Mouse (Mus musculus) Muller cell, postnatal 12 days (primary cell): ENCODE data around the gene 1600014C23Rik.

ENCODE experiments used
- DNase-seq: peaks from one replicate; pipeline ENCODE4 v3.0.0-alpha.2; 2015; ENCODE audit errors: inconsistent ontology term

1600014C23Rik gene

DNA sequence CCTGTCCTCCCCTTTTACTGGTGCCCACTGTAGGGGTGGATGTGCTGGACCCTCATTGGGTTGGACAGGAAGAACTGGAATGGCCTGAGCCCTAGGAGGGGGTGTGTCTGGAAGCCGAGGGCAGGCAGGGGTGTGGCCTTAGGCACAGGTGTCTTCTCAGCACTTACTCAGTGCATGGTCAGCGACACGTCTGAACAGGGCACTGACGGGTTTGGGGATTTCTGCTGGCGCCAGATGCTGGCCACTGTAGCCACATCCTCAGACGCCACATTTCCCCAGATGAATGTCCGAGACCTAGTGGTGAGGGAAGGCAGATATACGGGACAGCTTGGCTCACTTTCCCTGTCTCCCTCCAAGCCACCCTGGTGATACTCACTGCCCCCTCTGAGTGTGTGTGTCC lies 18.4 kb upstream of the 1600014C23Rik start:
- DNase-seq, result no peak

DNA sequence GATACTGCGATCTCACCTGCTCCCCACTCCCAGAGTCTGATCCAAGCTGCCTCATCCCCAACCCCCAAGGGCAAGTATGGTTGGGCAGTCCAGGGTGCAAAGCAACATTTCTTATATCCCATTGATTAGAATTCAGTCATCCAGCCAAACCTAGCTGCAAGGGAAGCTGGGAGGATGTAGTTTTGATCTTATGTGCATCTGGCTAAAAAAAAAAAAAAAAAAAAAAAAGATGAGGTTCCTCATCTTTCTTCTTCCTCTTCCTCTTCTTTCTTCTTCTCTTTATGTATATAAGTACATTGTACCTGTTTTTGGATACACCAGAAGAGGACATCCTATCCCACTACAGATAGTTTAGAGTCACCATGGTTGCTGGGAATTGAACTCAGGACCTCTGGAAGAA lies 17.7 kb upstream of the 1600014C23Rik start:
- DNase-seq, result no peak

DNA sequence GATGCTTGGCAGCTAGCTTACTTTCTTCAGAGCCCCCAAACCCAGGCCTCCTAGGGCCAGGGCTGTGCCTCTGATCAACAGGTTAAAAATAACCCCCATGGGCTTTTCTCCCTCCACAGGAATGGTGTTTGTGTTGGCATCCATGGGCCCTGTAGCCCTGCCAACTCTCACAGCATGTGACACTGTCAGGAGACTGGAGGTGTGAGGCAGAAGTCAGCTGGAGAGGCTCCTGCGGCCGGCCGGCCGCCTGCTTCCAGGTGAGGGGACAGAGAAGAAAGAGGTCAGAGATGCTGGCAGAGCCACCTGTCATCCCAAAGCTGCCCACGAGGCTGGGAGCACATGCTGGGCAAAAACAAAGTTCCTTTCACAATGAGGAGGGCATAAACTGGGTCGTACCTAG lies 15.5 kb upstream of the 1600014C23Rik start:
- no peak for DNase-seq

- DNase-seq, result no peak
Measured at GRCm38 (mm10) chr17:45747858-45748785, 14.5 kb upstream of the 1600014C23Rik start.

DNA sequence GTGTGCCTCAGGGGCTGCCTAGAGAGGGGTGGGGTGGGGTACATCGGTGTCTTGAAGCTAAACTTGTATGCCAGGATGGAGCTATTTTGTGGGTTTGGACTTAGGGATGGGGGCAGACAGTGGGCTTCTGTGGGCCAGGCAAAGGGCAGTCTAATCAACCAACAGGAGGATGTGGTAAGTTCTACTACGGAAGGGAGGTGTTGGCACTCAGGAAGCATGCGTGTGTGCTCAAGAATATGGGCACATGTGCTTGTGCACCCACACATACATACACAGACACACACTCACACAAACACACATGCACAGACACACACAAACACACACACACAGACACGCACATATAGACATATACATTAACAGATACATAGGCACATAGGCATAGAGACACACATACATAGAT lies 13.6 kb upstream of the 1600014C23Rik start:
- no peak for DNase-seq

DNA sequence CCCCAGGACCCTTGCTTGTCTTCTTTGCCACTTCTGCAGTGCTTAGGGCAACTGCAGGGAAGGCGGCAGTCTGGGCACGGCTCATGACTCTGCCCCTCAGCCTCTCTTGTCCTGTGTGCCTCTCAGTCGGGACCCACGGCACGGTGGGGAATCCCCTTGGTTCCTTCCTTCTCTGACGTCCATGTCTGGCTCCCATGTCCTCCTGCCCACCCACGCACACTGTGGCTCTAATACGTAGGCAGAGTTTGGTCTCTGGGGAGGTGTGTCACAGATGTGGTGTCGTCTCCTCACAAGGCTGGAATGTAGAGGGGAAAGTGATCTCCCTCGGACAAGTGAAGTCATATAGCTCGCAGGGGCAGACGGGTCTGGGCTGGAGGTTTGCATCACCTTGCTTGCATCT lies 13.1 kb upstream of the 1600014C23Rik start:
- DNase-seq, result peak; percentile 51

- DNase-seq, result no peak
Measured at GRCm38 (mm10) chr17:45745629-45746028, 12.0 kb upstream of the 1600014C23Rik start.

DNA sequence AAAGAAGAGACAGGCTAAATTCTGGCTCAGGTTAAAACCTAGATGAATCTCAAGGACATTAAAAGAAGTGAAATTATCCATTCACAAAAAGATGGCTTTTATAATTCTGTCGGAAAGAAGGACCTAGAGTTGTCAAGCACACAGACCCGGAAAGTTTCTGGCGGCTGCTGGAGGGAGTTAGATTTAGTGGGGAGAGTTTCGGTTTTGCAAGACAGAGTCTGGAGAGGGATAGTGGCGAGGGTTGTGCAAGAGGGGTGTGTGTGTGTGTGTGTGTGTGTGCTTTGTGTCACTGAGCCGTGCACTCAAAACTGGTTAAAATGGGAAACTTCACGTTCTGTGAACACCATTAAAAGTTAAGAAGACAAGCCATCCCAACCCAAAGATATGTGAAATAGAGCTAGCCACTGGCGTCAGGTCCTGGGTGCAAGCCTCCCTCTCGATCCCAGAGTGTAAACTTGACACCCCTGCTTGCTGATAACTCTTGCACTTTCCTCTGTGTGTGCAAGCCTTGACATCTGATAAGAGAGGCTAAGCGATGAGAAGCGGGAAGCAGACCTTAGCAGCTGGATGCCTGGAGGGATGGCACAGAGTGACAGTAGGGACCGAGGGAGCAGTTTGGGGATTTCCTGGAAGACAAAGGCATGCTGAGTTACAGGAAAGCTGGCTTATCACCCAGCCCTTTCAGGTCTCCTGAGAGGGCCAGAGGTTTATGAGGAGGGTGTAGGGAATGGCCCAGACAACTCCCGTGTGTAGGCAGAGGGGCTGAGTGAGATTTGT lies 8.9 kb upstream of the 1600014C23Rik start:
- no peak for DNase-seq

GRCm38 (mm10) chr17:45737078-45737601 lies 3.5 kb upstream of the 1600014C23Rik start:
- DNase-seq, result no peak

GRCm38 (mm10) chr17:45736311-45737077 lies 2.9 kb upstream of the 1600014C23Rik start:
- DNase-seq, result peak; percentile 93

- DNase-seq, result peak; percentile 79
Measured at GRCm38 (mm10) chr17:45735382-45736310, 2.0 kb upstream of the 1600014C23Rik start.

- DNase-seq, result no peak
Measured at GRCm38 (mm10) chr17:45734881-45735280, 1.2 kb upstream of the 1600014C23Rik start.

DNA sequence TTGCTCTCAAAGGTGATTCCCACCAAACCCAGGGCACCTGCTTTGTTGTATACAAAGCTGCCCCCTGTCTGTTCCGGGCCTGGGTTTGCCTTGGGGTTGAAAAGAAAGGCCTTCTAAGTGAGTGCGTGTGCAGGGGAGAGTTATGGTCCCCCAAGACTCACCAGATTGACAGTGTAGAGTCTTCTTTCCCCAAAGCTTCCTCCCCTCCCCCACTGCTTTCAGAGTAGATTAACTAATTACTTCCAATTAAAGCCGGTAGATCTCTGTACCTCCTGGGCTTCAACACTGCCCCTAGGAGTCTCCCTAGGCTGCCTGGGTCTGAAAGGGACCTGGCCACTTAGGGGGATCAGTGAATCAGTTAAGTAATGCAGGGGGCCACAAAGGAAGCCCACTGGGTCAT lies 689 bp upstream of the 1600014C23Rik start:
- DNase-seq, result no peak

DNA sequence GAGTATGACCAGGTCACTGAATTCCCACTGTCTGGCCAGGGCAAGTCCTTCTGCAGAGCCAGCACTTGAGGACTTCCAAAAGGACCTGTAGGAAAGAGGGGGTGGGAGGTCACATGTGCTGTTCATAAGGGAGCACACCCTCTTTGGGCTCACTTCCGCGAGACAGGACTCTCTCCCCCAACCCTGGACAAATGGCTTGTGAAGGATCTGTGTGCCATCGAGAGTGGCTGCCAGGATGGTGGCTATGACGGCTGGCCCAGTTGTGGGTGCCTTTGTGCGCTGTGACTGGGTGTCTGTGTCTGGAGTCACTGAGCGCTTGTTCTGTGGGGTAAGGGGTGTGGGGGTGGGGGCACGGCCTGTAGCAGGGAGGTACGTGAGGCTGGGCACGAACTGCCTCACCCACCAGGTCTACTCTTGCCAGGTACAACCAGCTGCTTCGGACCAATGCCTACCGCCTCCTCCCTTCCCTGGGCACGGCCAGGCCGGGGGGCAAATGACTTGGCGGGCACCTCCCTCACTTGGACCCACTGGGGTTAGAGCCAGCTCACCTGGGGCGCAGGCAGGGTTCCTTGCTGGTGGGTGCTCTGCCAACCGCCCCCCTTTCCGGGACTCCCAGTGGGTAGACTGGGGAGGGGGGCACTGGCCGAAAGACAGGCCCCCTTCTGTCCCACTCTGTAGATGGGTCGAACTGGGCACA lies 458 bp downstream of the 1600014C23Rik start:
- DNase-seq, result peak; percentile 41

DNA sequence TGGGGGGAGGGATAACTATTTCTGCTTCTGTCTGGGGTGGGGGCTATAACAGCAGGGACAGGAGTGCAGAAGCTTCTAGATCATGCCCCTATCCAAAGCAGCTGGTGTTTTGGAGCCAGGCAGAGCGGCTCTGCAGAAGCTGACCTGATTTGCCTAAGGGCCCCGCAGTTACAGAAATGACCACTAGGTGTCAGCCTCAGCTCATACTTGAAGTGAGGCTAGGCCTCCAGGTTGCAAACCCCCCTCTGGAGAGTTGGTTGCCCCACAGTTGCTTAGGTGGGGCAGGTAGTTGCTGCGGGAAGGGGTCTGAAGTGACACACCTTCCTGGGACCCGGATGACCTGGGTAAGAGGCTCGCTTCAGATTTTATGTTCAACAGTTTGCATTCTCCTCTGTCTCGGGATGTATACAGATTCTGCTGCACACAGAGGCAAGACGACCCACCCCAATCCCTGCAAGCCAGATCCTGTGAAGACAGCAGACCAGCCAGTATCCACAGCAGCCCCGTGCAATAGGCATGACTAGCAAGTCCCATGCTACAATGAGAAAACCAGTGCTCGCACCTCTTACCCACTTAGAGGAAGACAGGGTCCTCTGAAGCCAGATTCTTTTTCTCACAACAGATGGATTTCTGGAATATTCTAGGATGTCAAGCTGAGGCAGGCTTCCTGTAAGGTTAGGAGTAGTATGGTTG lies 2.3 kb downstream of the 1600014C23Rik start:
- peak; percentile 68 for DNase-seq

- DNase-seq, result no peak
Measured at GRCm38 (mm10) chr17:45730696-45731095, 2.9 kb downstream of the 1600014C23Rik start.

DNA sequence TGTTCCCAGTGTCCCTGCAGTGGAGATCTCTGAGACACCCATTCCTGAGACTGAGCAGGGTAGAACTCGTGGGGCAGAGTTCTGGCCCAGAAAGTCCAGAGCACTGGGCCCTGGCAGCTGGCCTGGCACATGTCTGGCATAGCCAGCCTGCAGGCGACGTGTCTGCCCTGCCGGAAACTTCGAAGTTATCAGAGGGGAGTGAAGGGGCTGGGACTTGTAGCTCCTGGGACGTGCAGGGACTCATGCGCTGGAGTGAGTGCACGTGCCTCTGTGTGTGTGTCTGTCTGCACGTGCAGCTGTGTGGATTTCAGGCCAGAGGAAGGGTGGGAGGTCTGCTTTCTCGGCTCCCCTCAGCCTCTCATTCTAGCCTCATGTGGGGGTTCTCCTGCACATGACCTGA lies 4.3 kb downstream of the 1600014C23Rik start:
- no peak for DNase-seq

GRCm38 (mm10) chr17:45727983-45728723 lies 5.5 kb downstream of the 1600014C23Rik start:
- no peak for DNase-seq

GRCm38 (mm10) chr17:45727481-45727880 lies 6.2 kb downstream of the 1600014C23Rik start:
- no peak for DNase-seq
